Mouse (Mus musculus) limb, embryonic 14.5 days (tissue): ENCODE data around the gene Cdkl1. TPM values are rescaled to one million over a fixed set of nuclear protein-coding genes. Genes with fewer than 3 reads are reported as not detected.

Experiments
- ATAC-seq: fragments of 200-750 bp; cut with Nextera tagmentation; 2 replicates; pipeline ENCODE4 v1.8.0; 2017; ENCODE audit warnings: low read depth, moderate number of reproducible peaks, moderate TSS enrichment; ENCODE audit not compliant: low FRiP score
- DNase-seq: peaks from one replicate; pipeline ENCODE4 v3.0.0-alpha.2; 2015; ENCODE audit warnings: low spot score
- H3K27ac ChIP-seq: fragments of 300-500 bp; sonication (generic); replicated peaks from 2 replicates; pipeline ENCODE4 v1.5.1; 2014; ENCODE audit warnings: low read depth, mild to moderate bottlenecking, low read length, moderate library complexity, mixed read lengths
- H3K27me3 ChIP-seq: fragments of 300-500 bp; sonication (generic); 2 replicates; pipeline ENCODE4 v1.6.1; 2014; ENCODE audit warnings: low read length, mixed read lengths; ENCODE audit not compliant: control insufficient read depth, insufficient read depth
- H3K36me3 ChIP-seq: fragments of 300-500 bp; sonication (generic); 2 replicates; pipeline ENCODE4 v1.6.1; 2014; ENCODE audit warnings: mild to moderate bottlenecking, low read length, moderate library complexity, mixed read lengths; ENCODE audit not compliant: control insufficient read depth, insufficient read depth
- H3K4me1 ChIP-seq: fragments of 300-500 bp; sonication (generic); 2 replicates; pipeline ENCODE4 v1.6.1; 2014; ENCODE audit warnings: antibody characterized with exemption, low read length, mixed read lengths; ENCODE audit not compliant: control insufficient read depth, insufficient read depth
- H3K4me2 ChIP-seq: fragments of 300-500 bp; sonication (generic); replicated peaks from 2 replicates; pipeline ENCODE4 v1.6.1; 2014; ENCODE audit warnings: low read depth, mild to moderate bottlenecking, low read length, moderate library complexity; ENCODE audit not compliant: severe bottlenecking
- H3K4me3 ChIP-seq: fragments of 300-500 bp; sonication (generic); replicated peaks from 2 replicates; pipeline ENCODE4 v1.5.1; 2014; ENCODE audit warnings: low read length
- H3K9ac ChIP-seq: fragments of 300-500 bp; sonication (generic); 2 replicates; pipeline ENCODE4 v1.6.1; 2014; ENCODE audit warnings: mild to moderate bottlenecking, low read depth, low read length, moderate library complexity; ENCODE audit not compliant: severe bottlenecking
- H3K9me3 ChIP-seq: fragments of 300-500 bp; sonication (generic); 2 replicates; pipeline ENCODE4 v1.6.1; 2016; ENCODE audit warnings: low read length; ENCODE audit not compliant: control insufficient read depth
- POLR2A ChIP-seq: fragments of 200-500 bp; IDR thresholded peaks from 2 replicates; pipeline ENCODE4 v1.8.0; 2012; ENCODE audit warnings: inconsistent platforms, mild to moderate bottlenecking, moderate library complexity, borderline replicate concordance; ENCODE audit not compliant: insufficient read depth, insufficient read length; ENCODE audit errors: extremely low read depth
- WGBS: fragments of 180-500 bp; shearing (Covaris S2); extraction: QIAGEN DNeasy Blood & Tissue Kit; methylation state at CpG from one replicate; pipeline ENCODE4 v1.1.7; 2014; 5-methylcytosine and 5-hydroxymethylcytosine counted together
- polyA plus RNA-seq, 2 experiments: library from polyadenylated mRNA; depleted of rRNA in 1 of 2; stranded (reverse) in 1 of 2; unstranded in 1 of 2; fragments of >200 nt; fragmentation: Nextera tagmentation in 1 of 2; extraction: Ambion mirVana in 1 of 2; gene quantifications; 2 replicates each; pipeline versions ENCODE4 v1.2.1 to v1.2.3; 2012 to 2014

Cdkl1 gene
- polyA plus RNA-seq, 2 experiments: 1.7 to 1.9 TPM

- Histone ChIP-seq H3K27me3 (no peaks in the 10 kb centered on the region), H3K9ac (no peak overlapping the region), H3K36me3 (peaks cover 76% of the 10 kb centered on the region), H3K4me2 (no peak overlapping the region), H3K27ac (no peak overlapping the region), H3K9me3 (no peaks in the 10 kb centered on the region), H3K4me1 (no peaks in the 10 kb centered on the region), H3K4me3 (no peak overlapping the region)
- 81% methylated on average over 3 of the region's 3 CpGs for WGBS
- DNase-seq (peak; percentile 11), ATAC-seq (no peak)
- no peak for TF ChIP-seq POLR2A
Observed at GRCm38 (mm10) chr12:69809439-69809838, 18.4 kb upstream of the Cdkl1 start.

- Histone ChIP-seq H3K4me3 (no peak overlapping the region), H3K27ac (no peak overlapping the region), H3K27me3 (no peaks in the 10 kb centered on the region), H3K36me3 (peaks cover 70% of the 10 kb centered on the region), H3K4me2 (no peak overlapping the region), H3K4me1 (no peaks in the 10 kb centered on the region), H3K9me3 (no peaks in the 10 kb centered on the region), H3K9ac (no peak overlapping the region)
- WGBS: 59% methylated on average over 11 of the region's 11 CpGs
- no peak for ATAC-seq
- TF ChIP-seq POLR2A: no peak
- no peak for DNase-seq
Observed at GRCm38 (mm10) chr12:69807399-69807985, 16.4 kb upstream of the Cdkl1 start.

GRCm38 (mm10) chr12:69805148-69805547 lies 14.1 kb upstream of the Cdkl1 start:
- no peak for TF ChIP-seq POLR2A
- Histone ChIP-seq H3K27me3 (no peaks in the 10 kb centered on the region), H3K27ac (no peak overlapping the region), H3K9ac (no peak overlapping the region), H3K4me3 (no peak overlapping the region), H3K4me1 (no peaks in the 10 kb centered on the region), H3K4me2 (no peak overlapping the region), H3K36me3 (peaks cover 62% of the 10 kb centered on the region), H3K9me3 (no peaks in the 10 kb centered on the region)
- no peak for ATAC-seq
- 81% methylated on average over 6 of the region's 6 CpGs for WGBS
- DNase-seq: no peak

DNA sequence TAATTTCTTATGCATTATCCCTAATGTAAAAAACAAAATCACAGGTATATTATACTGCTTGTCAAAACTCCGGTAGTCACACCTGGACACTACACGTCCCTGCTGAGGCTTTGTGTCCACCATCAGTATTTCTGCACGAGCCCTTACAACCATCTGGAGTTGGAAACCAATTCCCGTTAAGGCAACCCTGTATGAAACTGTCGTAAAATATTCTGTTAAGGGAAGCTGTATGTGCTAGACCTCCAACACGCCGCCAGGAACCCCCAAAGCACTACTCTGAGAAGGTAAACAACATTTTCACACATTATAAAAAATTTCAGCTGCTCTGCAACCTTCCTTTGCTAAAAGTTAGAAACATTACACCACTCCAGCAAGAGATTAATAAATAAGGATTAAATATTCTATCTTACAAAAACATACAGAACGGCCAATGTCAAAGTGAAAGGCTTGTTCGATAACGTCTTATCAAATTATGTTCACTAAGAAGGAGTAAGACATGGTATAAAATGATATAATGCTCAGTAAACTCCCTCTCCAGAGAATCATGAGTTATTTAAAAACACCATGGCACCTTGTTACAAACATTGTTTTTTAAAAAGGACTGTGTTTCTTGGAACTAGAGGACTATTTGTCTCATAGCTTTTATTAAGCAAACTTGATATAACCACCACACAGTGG lies 13.5 kb upstream of the Cdkl1 start:
- no peak overlapping the region for H3K9ac ChIP-seq
- WGBS: 41% methylated on average over 10 of the region's 10 CpGs
- no peaks in the 10 kb centered on the region for H3K27me3 ChIP-seq
- peak; percentile 15 for DNase-seq
- H3K9me3 ChIP-seq: no peaks in the 10 kb centered on the region
- H3K27ac ChIP-seq: no peak overlapping the region
- no peak for TF ChIP-seq POLR2A
- peak; percentile 65; the same call in 1 of the 2 replicates for ATAC-seq
- peaks cover 58% of the 10 kb centered on the region for H3K36me3 ChIP-seq
- no peaks in the 10 kb centered on the region for H3K4me1 ChIP-seq
- no peak overlapping the region for H3K4me2 ChIP-seq
- no peak overlapping the region for H3K4me3 ChIP-seq

DNA sequence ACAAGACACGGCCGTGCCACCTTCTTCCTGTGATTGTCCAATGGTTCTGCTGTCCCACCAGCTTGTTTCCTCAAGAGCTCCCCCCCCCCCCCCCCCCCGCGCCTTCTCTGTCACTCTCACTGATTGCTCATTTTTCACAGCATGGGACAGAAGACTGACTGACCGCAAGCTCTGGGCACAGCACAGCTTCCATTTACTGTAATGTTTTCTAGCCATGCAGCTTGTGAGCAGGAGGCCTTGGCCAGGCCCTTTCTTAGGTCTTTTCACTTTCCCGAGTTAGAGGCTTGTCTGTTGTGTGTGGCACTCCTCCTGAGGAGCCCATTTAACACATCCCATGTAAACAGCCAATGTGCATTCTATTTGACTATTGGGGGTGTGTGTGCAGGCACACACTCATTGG lies 12.1 kb upstream of the Cdkl1 start:
- TF ChIP-seq POLR2A: no peak
- Histone ChIP-seq H3K27me3 (no peaks in the 10 kb centered on the region), H3K4me3 (no peak overlapping the region), H3K36me3 (peaks cover 45% of the 10 kb centered on the region), H3K9ac (no peak overlapping the region), H3K4me2 (no peak overlapping the region), H3K27ac (no peak overlapping the region), H3K9me3 (no peaks in the 10 kb centered on the region), H3K4me1 (no peaks in the 10 kb centered on the region)
- DNase-seq: no peak
- 90% methylated on average over 6 of the region's 6 CpGs for WGBS
- ATAC-seq: no peak
